Mouse (Mus musculus): ENCODE results near the gene Nedd4. TPM values are rescaled to one million over a fixed set of nuclear protein-coding genes. Genes with fewer than 3 reads are reported as not detected.

Nedd4 gene
- polyA plus RNA-seq, 1 experiment from 2014 or later, result 195 TPM

DNA sequence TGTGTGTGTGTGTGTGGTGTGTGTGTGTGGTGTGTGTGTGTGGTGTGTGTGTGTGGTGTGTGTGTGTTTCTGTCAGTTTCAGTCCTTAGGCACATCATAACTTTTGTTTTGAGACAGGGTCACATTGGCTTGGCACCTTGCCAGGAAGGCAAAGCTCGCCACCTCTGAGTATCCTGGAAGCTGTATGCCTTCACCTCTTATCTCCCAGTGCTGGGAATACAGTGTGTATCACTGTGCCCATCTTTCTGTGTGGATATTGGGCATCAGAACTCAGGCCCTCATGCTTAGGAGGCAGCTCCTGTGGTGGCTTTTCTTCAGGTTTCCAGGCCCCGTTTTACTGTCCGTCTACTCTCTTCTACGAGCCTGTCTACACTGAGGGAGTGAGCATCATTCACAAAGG is 24.4 kb downstream of the Nedd4 start:
- H3K9ac ChIP-seq (ENCODE audit: low read length), result no peak overlapping the region
- TF ChIP-seq EP300 (optimal IDR thresholded peaks at IDR 0.05) (no peak), CTCF (IDR thresholded peaks at IDR 0.05; ENCODE audit: low read depth) (no peak)
- H3K4me1 ChIP-seq (replicated peaks; ENCODE audit: control insufficient read depth, insufficient read depth), result no peaks in the 10 kb centered on the region
- ATAC-seq (ENCODE audit: low FRiP score, low TSS enrichment) (no peak), DNase-seq (ENCODE audit: low spot score) (no peak)
- H3K9me3 ChIP-seq (ENCODE audit: control insufficient read depth, low read length), result no peaks in the 10 kb centered on the region
- WGBS, result 72% methylated on average over 4 of the region's 4 CpGs
- no peak overlapping the region for H3K4me2 ChIP-seq (replicated peaks; ENCODE audit: low read depth)
- no peak overlapping the region for H3K27ac ChIP-seq (replicated peaks)
- peaks cover 24% of the 10 kb centered on the region for H3K36me3 ChIP-seq (ENCODE audit: control insufficient read depth, insufficient read depth, low read length)
- H3K4me3 ChIP-seq (ENCODE audit: low read depth, low read length), result no peak overlapping the region
- no peaks in the 10 kb centered on the region for H3K27me3 ChIP-seq (ENCODE audit: control insufficient read depth, insufficient read depth, low read length)

DNA sequence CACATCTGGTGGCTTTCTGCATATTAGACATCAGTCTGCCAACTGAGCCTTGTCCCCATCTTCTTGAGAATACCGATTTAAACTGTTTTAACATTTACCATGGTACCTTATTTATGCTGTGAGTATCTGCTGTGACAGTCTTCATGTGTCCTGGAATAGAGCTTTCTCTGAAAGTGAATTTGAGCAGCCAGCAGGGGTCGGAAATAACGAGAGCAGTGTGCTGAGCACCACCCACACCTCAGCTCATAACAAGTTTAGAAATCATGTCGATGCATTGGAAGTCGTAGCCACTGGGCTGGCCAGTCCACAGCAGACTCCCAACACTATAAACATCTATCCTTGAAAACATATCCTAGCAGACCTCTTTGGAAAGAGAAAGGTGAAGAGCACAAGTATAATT is 27.4 kb downstream of the Nedd4 start:
- Histone ChIP-seq H3K27ac (replicated peaks) (no peak overlapping the region), H3K36me3 (ENCODE audit: control insufficient read depth, insufficient read depth, low read length) (peaks cover 29% of the 10 kb centered on the region), H3K9me3 (ENCODE audit: control insufficient read depth, low read length) (no peaks in the 10 kb centered on the region), H3K9ac (ENCODE audit: low read length) (no peak overlapping the region), H3K4me3 (ENCODE audit: low read depth, low read length) (no peak overlapping the region), H3K27me3 (ENCODE audit: control insufficient read depth, insufficient read depth, low read length) (no peaks in the 10 kb centered on the region), H3K4me1 (replicated peaks; ENCODE audit: control insufficient read depth, insufficient read depth) (no peaks in the 10 kb centered on the region), H3K4me2 (replicated peaks; ENCODE audit: low read depth) (no peak overlapping the region)
- TF ChIP-seq CTCF (IDR thresholded peaks at IDR 0.05; ENCODE audit: low read depth) (peak; percentile 38; the same call in 1 of the 2 replicates), EP300 (optimal IDR thresholded peaks at IDR 0.05) (no peak)
- ATAC-seq (ENCODE audit: low FRiP score, low TSS enrichment) (no peak), DNase-seq (ENCODE audit: low spot score) (no peak)
- 52% methylated on average over 5 of the region's 5 CpGs for WGBS

DNA sequence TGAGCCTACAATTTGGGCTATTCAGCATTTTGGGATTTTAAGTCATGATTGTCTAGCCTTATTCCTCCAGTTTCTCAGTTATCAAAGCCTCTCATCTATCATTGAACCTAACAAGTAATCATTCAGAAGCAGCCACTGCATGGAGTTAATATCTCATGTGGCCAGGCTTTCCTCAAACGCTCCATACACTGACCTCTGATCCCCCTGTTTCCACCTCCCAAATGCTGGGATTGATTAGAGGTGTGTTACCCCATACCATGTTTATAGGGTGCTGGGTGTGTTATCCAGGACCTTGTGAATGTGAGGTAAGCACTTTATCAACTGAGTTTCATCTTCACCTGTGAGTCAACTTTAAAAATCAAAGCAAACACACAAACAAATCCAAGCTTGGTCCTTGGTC is 28.7 kb downstream of the Nedd4 start:
- H3K27ac ChIP-seq (replicated peaks), result peak overlapping the region; percentile 53
- no peak overlapping the region for H3K4me2 ChIP-seq (replicated peaks; ENCODE audit: low read depth)
- no peaks in the 10 kb centered on the region for H3K9me3 ChIP-seq (ENCODE audit: control insufficient read depth, low read length)
- 52% methylated on average over 1 of the region's 1 CpGs for WGBS
- no peak for TF ChIP-seq CTCF (IDR thresholded peaks at IDR 0.05; ENCODE audit: low read depth)
- no peak for TF ChIP-seq EP300 (optimal IDR thresholded peaks at IDR 0.05)
- H3K4me3 ChIP-seq (ENCODE audit: low read depth, low read length), result no peak overlapping the region
- no peaks in the 10 kb centered on the region for H3K4me1 ChIP-seq (replicated peaks; ENCODE audit: control insufficient read depth, insufficient read depth)
- ATAC-seq (ENCODE audit: low FRiP score, low TSS enrichment) (no peak), DNase-seq (ENCODE audit: low spot score) (no peak)
- H3K27me3 ChIP-seq (ENCODE audit: control insufficient read depth, insufficient read depth, low read length), result no peaks in the 10 kb centered on the region
- no peak overlapping the region for H3K9ac ChIP-seq (ENCODE audit: low read length)
- H3K36me3 ChIP-seq (ENCODE audit: control insufficient read depth, insufficient read depth, low read length), result peaks cover 29% of the 10 kb centered on the region

DNA sequence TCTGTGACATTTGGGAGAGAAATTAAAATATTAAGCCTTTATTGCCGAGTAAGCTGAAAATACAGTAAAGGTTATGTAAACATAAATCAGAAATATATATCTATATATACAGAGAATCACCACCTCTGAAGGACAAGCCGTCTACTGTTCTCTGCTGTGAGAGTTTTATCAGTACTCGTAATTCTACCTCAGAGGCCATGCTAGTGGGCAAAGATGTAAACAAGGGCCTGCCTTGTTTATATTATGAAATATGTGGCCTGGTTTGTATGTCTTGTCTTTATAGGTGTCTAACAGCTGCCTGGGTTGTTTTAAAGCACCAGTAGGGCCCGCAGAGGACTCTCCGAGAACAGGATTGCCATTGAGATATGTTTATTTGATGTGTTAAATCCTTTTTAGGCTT is 29.8 kb downstream of the Nedd4 start:
- Histone ChIP-seq H3K9ac (ENCODE audit: low read length) (no peak overlapping the region), H3K27me3 (ENCODE audit: control insufficient read depth, insufficient read depth, low read length) (no peaks in the 10 kb centered on the region), H3K9me3 (ENCODE audit: control insufficient read depth, low read length) (no peaks in the 10 kb centered on the region), H3K27ac (replicated peaks) (no peak overlapping the region), H3K36me3 (ENCODE audit: control insufficient read depth, insufficient read depth, low read length) (peaks cover 23% of the 10 kb centered on the region), H3K4me3 (ENCODE audit: low read depth, low read length) (no peak overlapping the region), H3K4me2 (replicated peaks; ENCODE audit: low read depth) (no peak overlapping the region), H3K4me1 (replicated peaks; ENCODE audit: control insufficient read depth, insufficient read depth) (no peaks in the 10 kb centered on the region)
- 40% methylated on average over 5 of the region's 5 CpGs for WGBS
- DNase-seq (ENCODE audit: low spot score) (no peak), ATAC-seq (ENCODE audit: low FRiP score, low TSS enrichment) (0 out of 2 replicates have a peak, but pooled peaks have one; percentile 47)
- TF ChIP-seq EP300 (optimal IDR thresholded peaks at IDR 0.05) (no peak), CTCF (IDR thresholded peaks at IDR 0.05; ENCODE audit: low read depth) (no peak)

DNA sequence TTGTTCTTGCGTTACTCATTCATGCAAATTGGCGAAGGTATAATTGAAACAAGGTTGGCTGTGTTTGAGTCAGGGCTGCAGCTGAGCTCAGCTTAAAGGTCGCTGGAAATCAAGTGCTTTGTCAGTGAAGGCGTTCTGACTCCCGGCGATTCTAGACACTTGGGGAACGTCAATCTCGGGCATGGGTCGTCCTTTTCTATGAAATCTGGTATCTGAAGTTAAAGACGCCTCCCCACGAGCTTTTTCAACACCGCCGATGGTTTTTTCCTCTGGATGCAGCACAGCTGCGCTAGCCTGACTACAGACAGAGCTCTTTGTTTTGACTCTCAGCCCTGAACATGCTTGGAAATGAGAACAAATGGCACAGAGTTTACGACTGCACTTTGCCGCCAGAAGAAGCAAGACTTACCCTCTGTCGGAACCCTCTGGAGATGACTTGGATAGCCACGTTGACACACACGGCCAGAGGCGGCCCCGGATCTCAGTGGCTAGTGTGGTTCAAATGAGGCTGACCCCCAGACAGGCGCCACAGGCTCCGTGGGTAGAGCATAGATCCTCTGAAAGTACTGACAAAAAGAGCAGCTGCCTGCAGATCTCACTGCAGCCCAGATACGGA is 31.0 kb downstream of the Nedd4 start:
- Histone ChIP-seq H3K4me3 (ENCODE audit: low read depth, low read length) (no peak overlapping the region), H3K27me3 (ENCODE audit: control insufficient read depth, insufficient read depth, low read length) (no peaks in the 10 kb centered on the region), H3K36me3 (ENCODE audit: control insufficient read depth, insufficient read depth, low read length) (peaks cover 22% of the 10 kb centered on the region), H3K9me3 (ENCODE audit: control insufficient read depth, low read length) (no peaks in the 10 kb centered on the region), H3K9ac (ENCODE audit: low read length) (no peak overlapping the region), H3K27ac (replicated peaks) (no peak overlapping the region; the same call in 1 of the 2 replicates), H3K4me2 (replicated peaks; ENCODE audit: low read depth) (no peak overlapping the region), H3K4me1 (replicated peaks; ENCODE audit: control insufficient read depth, insufficient read depth) (no peaks in the 10 kb centered on the region)
- no peak for TF ChIP-seq CTCF (IDR thresholded peaks at IDR 0.05; ENCODE audit: low read depth)
- DNase-seq (ENCODE audit: low spot score) (no peak), ATAC-seq (ENCODE audit: low FRiP score, low TSS enrichment) (no peak)
- WGBS, result 54% methylated on average over 24 of the region's 24 CpGs

DNA sequence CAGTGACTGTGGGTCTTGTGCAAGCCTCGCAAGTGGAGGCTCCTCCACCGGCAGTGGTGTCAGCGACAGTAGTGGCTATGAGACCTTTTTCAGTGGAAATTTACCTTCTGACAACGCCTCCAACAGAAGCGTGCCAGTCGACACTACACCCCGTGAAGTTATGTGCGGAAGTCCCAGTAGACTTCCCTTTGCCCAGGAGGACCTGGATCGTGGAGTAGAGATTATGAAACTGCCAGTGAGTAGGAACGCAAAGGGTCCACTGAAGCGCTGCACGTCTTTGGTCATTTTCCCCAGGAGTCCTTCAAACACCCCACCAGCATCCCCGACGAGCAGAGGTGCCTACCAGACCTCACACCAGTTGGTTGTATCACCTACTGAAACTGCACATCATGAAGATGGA is 31.7 kb downstream of the Nedd4 start:
- ATAC-seq (ENCODE audit: low FRiP score, low TSS enrichment) (no peak), DNase-seq (ENCODE audit: low spot score) (no peak)
- no peak for TF ChIP-seq EP300 (optimal IDR thresholded peaks at IDR 0.05)
- TF ChIP-seq CTCF (IDR thresholded peaks at IDR 0.05; ENCODE audit: low read depth), result no peak
- Histone ChIP-seq H3K36me3 (ENCODE audit: control insufficient read depth, insufficient read depth, low read length) (peaks cover 24% of the 10 kb centered on the region), H3K9me3 (ENCODE audit: control insufficient read depth, low read length) (no peaks in the 10 kb centered on the region), H3K9ac (ENCODE audit: low read length) (no peak overlapping the region), H3K27ac (replicated peaks) (no peak overlapping the region), H3K4me1 (replicated peaks; ENCODE audit: control insufficient read depth, insufficient read depth) (no peaks in the 10 kb centered on the region), H3K27me3 (ENCODE audit: control insufficient read depth, insufficient read depth, low read length) (no peaks in the 10 kb centered on the region), H3K4me3 (ENCODE audit: low read depth, low read length) (no peak overlapping the region), H3K4me2 (replicated peaks; ENCODE audit: low read depth) (no peak overlapping the region)
- WGBS, result 85% methylated on average over 14 of the region's 14 CpGs
